Mouse (Mus musculus): ENCODE data around the gene Parn.

The Parn gene

DNA sequence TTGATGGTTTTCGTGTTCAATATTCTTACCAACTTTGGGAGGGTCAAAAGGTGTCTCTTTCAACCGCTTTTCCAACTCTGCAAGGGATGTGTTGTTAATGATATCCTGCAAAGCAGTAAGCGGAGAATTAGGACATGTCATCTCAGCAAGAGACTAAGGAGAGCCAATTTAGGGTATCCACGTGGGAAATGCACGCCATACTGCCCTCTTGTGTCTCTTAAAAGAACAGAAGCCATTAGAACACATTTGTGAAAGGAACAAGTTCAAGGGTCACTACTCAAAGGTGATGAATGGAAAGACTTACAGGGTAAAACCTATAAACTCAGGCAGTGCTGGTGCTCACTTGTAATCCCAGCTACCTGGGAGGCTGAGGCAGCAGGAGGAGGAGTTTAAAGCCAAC is 39.6 kb downstream of the Parn start:
- no peak for DNase-seq (ENCODE audit: low spot score in 2 of 2)

DNA sequence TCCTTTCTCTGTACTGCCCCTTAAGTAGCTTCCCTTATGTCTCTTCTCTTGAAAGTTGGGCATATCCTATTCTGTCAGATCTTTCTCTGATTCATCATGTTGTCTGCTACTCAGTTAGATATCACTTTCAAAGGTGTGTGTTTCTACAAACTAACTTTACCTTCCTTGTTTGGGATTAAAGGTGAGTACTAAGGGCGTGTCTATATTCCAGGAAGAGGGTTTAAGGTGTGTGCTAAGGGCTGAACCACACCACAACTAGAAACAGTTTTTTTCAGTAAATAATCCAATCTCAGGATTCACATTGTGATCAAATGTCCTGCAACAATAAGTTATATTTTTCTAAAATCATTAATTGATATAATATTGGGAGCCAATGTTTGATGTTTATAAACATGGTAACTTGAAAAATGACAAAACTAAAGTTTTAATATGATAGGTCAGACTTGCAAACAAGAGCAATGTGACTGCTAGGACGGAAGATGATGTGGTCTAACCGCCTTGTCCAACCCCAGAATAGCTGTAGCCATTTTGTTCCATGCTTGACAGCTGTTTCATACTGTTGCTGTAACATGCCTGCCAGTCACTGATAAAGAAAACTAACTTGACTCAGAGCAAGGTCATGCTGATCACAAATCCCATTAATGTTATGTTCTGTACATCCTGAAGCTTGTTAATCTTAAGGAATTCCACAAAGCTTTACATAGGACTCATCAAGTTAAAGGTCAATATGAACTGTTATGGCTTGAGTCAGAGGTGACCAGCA is 46.0 kb downstream of the Parn start:
- DNase-seq (ENCODE audit: low spot score in 2 of 2) = no peak

DNA sequence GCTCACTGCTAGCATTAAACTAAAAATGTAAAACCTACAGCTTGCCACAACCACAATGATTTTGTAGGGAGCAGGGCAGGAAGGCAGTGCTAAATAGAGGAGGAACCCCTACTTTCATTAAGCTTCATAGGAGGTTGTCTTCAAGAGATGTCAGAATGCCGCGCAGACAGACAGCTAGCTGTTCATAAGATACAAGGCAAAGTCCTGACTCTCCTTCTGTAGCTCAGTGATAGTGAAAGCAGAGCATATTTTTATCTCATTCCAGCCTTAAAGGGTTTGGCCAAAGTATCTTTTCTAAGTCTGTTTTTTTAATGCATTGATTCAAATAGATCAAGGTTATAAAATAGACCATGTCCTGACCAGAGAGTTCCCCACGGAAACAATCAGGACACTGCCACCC is 47.8 kb downstream of the Parn start:
- DNase-seq (ENCODE audit: low spot score in 2 of 2) = no peak

DNA sequence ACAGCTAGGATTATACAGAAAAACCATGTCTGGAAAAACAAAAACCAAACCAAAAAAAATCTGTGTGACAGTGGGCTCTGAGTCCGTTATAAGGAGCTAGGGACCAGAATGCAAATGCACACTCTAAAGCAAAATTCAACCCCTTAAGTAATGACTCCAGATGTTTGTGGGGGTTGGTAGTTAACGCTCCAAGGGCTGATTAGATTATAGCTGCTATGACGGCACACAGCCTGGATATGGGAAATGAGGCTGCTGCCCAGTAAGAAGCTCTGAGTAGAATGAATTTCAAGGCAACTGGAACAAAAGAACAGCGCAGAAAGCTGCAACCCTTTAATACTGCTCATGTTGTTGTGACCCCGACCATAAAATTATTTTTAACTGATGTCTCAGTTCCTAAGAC is 52.7 kb downstream of the Parn start:
- DNase-seq (ENCODE audit: low spot score in 2 of 2) = no peak

DNA sequence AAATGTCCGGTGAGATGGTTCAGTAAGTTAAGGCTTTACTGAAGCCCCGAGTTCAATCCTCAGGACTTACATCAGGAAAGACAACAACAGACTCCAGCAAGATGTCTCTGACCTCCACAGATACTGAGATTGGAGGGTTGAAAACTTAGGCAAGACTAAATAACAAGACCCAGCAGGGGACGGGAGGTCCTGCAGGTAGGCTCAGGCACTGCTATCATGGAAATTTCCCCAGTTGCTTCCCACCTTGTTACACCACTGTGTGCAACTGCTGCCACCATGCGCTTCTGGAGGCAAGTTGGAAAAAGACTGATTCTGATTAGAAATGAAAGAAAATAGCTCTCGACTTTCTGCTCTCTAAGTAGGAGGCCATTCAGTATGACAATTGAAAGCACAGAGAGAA is 55.4 kb downstream of the Parn start:
- no peak for DNase-seq (ENCODE audit: low spot score in 2 of 2)

DNA sequence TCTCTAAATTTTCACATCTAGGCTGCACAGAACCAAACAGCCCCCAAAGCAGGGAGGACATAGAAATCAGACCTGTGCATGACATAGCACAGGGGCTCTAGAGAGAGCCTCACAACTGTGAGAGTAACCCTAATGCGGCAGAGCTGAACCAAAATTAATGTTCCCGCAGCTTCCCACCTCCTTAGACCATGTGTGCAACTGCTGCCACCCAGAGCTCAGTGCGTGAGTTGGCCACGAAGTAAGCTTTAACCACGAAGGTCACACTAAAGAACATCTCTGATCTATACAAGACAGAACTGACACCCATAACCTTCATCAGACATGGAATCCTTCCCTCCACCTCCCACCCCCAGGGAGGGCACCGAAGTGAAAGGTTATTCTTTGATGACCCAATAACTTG is 55.9 kb downstream of the Parn start:
- DNase-seq (ENCODE audit: low spot score in 2 of 2) = no peak

DNA sequence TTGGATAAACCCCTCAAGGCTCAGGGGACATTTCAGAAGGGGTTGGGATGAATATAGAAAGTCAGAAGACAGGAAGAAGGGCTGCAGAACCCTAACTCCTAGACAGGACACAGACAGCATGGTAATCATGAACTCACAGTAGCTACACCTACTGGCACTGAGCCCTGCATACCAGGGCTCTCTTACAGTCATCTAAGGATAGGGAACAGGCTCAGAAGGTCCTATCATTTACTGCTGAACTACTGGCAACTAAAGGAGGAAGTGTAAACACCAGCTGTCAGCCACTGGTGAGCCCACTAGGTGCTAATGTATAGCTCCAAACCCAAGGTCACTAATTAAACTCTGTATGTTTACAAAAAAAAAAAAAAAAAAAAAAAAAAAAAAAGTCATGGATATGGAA is 56.6 kb downstream of the Parn start:
- DNase-seq (ENCODE audit: low spot score in 2 of 2) = no peak

DNA sequence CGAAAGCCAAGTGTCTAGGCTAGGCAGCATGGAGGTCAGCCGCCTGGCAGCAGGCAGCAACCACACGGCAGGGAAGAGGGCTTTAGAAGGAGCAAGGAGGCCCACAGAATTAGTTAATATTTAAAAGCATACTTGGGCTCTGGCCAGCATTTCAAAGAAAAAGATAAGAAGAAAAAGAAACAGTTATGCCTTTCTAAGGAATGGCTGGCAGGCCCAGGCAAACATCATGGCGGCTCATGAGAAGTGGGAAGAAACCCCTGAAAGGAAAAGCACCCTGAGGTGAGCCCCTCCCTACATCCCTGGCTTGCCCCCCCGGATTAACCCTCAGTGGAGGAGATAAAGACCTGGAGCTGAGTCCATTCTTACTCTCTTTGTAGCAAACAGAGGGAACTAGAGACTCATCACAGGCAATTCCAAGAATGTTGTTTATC is 57.0 kb downstream of the Parn start:
- no peak for DNase-seq (ENCODE audit: low spot score in 2 of 2)

DNA sequence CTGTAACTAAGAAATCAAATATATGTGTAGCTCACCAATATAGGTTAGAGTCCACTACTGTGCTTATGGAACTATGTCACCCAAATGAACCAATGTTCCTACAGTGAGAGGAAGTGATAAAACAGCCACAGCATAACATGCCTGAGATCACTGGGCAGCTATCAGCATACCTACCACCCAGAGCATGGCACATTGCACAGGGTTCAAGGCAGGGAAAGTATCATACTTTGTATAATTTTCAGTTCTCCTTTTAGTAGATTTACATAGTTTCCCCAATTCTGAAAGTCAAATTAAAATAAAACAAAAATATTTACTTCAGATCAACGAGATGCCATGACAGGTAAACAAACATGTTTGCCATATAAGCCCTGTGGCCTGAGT is 59.3 kb downstream of the Parn start:
- no peak for DNase-seq (ENCODE audit: low spot score in 2 of 2)

DNA sequence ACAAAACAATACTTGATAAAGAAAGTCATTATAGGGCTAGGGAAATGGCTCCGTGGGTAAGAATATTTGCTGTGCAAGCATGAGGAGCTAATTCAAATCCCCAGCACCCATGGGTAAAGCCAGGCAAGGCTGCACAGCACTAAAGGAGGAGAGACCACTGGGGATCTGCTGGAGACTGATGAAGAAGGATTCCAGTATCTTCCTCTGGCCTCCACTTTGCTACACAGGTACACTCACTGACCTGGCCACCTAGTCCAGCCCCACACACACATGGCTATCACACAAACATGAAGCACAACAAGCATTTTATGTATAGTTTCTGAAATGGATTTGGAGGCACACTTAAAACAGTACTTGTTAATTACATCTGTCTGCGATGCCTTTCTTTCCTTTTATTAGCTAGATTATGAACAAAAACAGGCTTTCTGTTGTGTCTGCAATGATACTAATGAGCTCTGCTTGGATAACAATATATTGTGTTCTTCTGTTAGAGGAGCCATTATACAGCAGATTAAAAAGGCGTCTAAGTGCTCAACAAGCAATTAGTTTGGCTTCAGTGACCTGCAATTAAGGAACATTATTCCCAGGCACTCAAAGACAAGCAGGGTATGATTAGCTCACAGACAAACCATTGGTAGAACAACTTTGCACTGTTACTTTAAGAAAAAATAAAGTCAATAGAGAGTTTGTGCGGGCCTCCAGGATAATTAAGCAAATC is 59.8 kb downstream of the Parn start:
- no peak for DNase-seq (ENCODE audit: low spot score in 2 of 2)

DNA sequence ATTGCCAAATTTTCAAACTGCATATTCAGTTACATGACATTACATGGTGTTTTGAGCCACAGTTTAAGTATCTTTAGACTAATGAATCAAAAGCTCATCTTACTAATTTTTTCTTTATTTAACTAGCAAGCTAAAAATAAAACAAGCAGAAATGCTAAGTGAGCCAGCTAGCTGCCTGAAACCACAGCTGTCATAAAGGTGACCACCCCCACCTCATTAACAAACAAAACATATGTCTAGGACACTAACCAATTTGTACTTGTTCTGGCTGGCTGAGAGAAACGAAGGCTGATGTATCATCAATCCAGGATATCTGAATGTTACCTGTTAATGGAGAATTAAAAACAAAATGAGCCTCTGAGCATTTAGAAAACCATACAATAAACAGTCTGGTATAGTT is 65.2 kb downstream of the Parn start:
- DNase-seq (ENCODE audit: low spot score in 2 of 2) = no peak

DNA sequence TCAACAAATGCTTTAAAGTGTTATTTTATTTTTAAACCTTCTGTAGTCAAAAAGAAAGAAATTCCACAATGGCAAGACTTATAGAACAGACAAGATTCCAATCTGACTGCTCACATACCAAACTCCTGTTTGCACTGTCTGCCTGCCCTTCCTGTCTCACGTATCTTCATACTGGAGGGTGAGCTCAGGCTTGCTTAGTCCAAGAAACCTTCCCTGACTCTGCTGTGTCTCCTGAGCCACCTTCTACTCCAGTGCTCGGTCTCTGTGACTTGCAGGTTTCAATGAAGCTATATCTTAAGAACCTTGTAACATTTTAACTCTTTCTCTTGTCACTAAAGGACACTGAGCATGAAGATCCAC is 78.9 kb downstream of the Parn start:
- DNase-seq (ENCODE audit: low spot score in 2 of 2) = no peak

DNA sequence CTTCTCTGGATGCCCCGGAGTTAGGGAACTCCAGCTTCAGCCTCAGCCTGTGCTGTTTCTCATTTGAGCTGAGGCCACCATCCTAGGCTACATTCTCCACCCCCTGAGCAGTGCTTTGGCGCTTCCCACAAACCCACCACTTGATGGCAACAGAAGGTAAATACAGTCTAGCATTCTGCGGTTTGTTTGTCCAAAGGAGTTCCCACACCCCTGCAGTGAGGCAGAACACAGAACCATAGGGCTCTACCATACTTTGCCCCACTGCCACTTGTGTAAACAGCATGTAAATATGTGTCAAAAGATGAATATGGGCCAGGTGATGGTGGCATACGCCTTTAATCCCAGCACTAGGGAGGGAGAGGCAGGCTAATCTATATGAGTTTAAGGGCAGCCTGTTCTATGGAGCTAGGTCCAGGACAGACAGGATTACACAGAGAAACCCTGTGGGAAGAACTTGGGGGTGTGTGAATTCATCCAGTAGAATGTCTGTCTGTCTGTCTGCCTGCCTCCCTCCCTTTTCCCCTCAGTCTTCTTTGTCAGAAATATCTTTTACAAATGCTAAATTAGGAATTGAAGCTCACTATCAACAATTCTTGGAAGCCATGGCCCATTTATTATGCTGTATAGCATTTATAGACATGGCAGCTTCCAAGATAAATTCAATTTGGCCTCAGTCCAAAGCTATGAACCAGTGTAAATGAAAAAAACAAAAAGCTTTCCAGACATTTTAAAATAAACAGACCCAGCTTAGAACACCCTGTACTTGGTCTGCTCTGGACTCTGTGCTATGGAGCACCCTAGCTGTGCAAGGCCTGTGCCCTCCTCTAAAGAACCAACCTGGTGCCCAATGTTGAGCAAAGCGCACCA is 79.6 kb downstream of the Parn start:
- DNase-seq (ENCODE audit: low spot score in 2 of 2) = no peak

DNA sequence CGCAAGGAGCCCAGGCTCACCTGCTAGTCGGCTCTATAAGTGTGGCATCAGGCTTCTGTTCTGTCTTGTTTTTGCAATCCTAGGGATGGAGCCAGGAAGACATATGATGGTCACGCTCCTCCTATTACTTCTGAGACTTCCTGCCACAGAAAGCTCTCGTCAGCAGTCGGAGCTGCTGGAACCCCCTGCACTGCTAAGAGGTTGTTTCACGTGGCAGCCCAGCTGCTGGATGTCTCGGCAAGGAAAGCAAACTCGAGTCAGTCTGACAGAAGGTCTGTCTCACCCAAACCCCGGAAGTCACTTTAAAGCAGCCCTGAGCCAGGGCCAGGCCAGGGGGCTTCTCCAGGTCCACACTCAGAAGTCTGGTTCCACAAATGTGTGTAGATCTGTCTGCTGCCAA is 82.7 kb downstream of the Parn start:
- DNase-seq (ENCODE audit: low spot score in 2 of 2) = no peak

DNA sequence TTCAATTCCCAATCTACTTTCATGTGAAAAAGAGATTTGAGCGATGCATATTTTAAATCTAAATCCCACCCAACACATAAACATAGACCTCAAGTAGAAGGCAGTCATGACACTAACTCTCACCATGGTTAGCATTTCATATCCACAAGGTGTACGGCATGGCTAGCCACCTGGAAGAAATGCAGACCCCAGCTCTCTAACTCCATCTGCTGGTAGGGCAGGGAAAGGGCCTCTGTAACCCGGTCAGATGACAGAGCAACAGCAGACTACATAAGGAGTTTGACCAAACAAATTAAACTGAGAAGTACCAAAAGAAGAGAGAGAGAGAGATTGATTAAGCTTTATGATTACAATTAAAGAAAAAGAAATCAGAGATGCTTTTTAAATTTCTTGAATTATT is 87.2 kb downstream of the Parn start:
- DNase-seq (ENCODE audit: low spot score in 2 of 2) = no peak

DNA sequence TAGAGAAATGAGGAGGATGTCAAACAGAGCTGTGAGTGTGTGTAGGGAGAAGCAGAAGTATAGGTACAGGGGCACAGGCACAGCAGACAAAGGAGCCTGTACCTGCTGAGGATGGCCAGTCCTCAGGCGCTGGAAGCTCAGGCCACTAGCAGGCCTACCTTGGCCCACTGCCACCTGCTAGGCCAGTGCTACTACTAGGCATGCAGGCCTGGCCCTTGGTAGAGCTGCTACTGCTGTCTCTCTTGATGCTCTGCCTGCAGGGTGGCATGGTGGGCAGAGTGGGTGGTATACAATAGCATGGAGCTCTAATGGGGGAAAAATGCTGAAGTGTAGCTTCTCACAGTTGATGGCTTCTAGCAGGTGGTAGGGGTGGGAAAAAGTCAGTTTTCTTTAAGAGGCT is 88.0 kb downstream of the Parn start:
- DNase-seq (ENCODE audit: low spot score in 2 of 2) = no peak

DNA sequence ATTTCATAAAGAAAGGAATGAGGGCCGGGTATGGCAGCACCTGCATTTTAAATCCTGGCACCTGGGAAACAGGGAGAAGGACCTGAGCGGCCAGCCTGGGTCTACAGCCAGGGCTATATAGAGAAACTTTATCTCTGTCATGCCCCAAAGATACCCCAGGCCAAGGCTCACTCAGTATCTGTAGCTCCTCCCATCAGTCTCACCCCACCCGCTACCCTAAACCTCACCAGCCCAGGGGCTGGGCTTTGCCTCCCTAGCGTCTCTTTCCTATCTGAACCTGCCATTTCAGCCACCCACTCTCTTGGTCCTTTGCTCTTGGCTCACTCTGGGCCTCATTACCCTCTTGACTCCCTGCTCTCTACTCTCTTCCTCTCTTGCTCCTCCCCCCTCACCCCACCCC is 92.7 kb downstream of the Parn start:
- no peak for DNase-seq (ENCODE audit: low spot score in 2 of 2)

DNA sequence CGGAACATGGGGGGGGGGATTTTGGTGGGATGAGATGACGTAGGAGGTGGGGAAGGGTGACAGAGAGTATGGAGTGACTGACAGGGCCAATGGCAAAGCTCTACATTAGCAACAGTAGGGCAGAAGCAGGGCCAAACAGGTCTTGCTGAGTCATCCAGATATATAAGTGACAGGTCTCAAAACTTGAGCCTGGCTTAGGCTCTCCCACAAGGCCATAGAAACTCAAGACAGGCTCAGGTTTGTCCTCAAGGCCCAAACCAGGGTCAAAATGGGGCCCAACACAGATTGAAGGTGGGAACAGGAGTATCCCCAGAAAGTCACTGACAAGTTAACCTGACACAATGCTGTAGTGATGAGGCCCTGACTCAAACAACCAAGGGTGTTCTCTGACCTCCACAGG is 99.7 kb downstream of the Parn start:
- no peak for DNase-seq (ENCODE audit: low spot score in 2 of 2)

DNA sequence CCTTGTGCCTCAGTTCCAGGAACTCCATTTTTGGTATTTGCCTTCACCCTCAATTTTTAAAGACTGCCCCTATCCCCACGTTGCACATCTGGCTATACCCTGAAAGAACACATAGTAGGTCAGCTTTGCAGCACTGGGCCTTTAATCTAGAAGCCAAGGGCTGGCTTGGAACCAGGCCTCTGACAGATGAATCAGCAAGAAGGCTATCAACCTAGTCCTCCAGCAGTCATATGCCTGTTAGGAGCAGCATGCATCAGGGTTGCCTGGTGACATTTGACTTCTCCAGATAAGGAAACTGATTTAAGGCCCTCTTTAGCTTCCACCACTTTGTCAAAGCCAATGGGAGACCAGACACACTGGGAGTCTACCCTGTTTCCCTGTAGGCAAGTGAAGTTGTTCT is 100.4 kb downstream of the Parn start:
- no peak for DNase-seq (ENCODE audit: low spot score in 2 of 2)

DNA sequence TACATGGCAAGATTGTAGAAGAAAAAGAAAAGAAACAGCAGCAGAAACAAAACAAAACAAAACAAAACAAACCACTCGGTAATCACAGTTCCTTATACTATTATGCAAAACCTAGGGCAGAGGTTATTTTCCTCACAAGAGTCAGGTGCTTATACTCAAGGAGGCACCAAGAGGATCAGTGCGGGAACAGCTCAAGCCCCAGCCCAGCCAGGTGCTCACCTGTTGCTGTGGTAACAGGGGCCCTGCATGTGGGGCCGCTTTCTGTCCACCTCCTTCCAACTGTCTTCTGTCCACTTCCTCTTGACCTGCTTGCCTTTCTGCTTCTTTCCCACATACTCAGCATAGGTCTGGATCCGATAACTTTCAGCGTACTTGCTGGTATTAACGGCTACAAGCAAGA is 101.6 kb downstream of the Parn start:
- DNase-seq (ENCODE audit: low spot score in 2 of 2) = no peak

DNA sequence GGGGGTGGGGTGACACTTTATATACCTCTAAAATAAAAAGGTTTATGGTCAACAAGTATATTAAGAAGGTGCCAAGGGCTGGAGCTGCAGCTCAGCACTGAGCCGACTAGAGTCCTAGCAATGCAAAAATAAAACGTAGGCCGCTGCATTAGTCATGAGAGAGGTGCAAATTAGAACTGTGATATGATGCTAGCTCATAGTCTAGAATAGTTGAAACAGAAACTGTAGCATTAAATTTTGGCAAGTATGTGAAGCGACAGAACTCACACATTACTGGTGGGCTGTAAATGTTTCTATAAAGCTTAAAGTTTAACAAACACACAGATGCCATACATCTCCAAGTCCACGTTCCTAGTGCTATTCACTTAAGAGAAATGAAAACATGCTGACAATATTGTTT is 102.7 kb downstream of the Parn start:
- DNase-seq (ENCODE audit: low spot score in 2 of 2) = no peak

DNA sequence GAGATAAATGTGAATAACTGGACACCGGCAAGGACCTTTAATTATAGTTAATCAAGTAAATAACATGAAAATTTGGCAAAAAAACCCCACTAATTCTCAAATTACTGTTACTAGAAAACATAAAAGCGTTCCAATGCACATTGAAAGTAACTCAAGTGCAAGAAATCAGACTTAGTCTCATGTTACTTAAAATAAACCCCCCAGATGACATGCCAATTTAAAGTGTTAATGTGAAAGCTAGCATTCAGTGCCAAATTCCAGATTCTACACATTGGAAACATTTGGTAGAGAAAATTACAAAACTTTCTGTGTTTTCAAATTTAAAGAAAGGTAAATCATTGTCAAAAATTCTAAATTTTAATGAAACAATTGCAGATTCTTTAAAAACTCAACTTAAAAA is 110.2 kb downstream of the Parn start:
- no peak for DNase-seq (ENCODE audit: low spot score in 2 of 2)

DNA sequence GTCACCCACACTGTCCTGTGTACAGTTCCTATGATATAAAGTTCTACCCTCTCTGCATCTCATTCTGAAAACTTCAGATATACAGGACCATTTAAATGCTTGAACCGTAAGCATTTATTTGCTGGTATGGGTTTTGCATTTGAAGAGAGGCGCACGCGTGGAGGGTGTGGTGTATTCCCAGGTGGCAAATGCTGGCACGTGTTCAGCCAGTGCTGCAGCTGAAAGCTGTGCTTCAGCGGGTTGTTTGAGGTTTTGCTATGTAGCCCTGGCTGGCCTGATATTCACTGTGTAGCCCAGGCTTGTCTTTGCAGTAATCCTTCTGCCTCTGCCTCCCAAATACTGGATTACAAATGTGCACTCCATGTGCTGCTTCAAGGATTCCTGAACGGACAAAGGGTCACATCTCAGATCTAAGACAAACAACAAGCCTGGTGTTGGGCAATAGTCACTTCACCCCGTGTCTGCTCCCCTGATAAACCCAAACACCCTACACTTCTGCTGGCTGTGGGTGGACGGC is 111.0 kb downstream of the Parn start:
- DNase-seq (ENCODE audit: low spot score in 2 of 2) = no peak
